Mouse (Mus musculus) gonadal fat pad, adult 2 months (tissue): ENCODE data around the gene Olfr786. TPM values are rescaled to one million over a fixed set of nuclear protein-coding genes. Genes with fewer than 3 reads are reported as not detected.

Experiments
- DNase-seq: peaks from one replicate; pipeline ENCODE4 v3.0.0-alpha.2; 2012; ENCODE audit warnings: low read depth
- polyA plus RNA-seq: library from polyadenylated mRNA; depleted of rRNA; stranded (reverse); fragments of >200 nt; gene quantifications from 2 replicates; pipeline ENCODE4 v1.2.3, GENCODE M21; 2012; rRNA removed

Gene Olfr786
- polyA plus RNA-seq = not detected in 2 replicates

GRCm38 (mm10) chr10:129427006-129427405 lies at the start of gene Olfr786:
Gene Olfr786 (plus strand): TSS chr10:129427306.
- no peak for DNase-seq

- DNase-seq = no peak
Observed at GRCm38 (mm10) chr10:129383783-129384182, 43.3 kb upstream of the Olfr786 start, which contains the start of gene Olfr784. Gene Olfr784 (plus strand): TSS chr10:129384083.

- no peak for DNase-seq
Observed at GRCm38 (mm10) chr10:129400892-129401291, 26.2 kb upstream of the Olfr786 start.

DNA sequence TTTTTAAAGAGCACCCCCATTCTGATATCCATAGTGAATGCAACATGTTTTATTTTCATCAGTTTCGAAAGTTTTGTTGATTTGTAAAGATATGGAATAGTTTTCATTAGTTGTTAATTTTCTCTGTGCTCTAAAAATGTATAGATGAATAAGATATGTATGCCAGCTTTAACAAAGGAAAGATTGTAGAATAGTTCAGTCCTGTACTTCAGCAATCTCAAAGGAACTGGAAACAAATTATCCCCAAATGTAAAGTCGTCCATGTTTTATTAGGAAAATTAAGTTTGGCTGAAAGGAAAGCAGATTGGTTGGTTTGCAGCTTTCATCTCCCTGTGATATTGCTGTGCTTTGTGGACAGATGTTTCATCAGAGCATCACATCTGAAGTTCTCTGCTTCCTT lies 22.0 kb upstream of the Olfr786 start, which contains the start of gene Olfr785:
Gene Olfr785 (plus strand): TSS at position 301 of the 400 bp plus-strand sequence.
- DNase-seq = no peak

DNA sequence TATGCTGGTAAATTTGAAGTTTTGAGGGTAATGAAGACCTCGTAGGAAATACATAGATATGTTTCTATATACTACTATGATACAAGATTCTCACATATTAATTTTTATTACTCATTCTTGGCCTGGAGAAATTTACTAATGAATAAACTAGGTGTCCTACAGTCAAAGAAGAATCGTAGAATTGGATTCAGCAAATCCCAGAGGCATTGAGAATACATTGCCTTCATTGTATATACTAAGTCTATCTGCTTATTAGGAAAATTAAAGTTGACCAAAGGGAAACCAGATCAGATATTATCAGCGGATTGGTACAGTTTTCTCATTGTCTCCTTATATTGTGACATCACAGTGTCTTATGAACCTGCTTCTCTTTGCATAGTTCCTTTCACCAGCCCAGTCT lies 34.5 kb downstream of the Olfr786 start, which contains the start of gene Olfr787:
Gene Olfr787 (plus strand): TSS at position 301 of the 400 bp plus-strand sequence.
- no peak for DNase-seq

DNA sequence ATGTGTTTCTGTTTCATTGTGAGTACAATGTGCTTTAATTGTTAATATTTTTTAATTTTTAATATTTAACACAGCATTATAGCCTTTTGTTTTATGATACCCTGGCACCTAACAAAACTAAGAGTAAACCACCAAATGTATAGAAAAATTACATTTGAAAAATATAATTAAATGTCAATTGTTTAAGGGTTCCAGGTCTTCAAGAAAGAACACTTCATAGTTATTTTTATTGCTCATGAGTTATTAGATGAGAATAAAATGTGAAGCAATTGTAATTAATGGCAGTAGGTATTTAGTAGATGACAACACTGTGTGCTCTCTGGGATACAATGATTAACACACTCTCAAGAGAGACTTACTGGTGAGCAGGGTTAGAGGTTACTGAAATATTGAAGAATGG lies 43.6 kb downstream of the Olfr786 start, which contains the start of gene Olfr788:
Gene Olfr788 (plus strand): TSS at position 301 of the 400 bp plus-strand sequence.
- no peak for DNase-seq

GRCm38 (mm10) chr10:129473256-129473655 lies 46.1 kb downstream of the Olfr786 start:
- DNase-seq = no peak

GRCm38 (mm10) chr10:129473723-129474122 lies 46.6 kb downstream of the Olfr786 start:
- DNase-seq = no peak

DNA sequence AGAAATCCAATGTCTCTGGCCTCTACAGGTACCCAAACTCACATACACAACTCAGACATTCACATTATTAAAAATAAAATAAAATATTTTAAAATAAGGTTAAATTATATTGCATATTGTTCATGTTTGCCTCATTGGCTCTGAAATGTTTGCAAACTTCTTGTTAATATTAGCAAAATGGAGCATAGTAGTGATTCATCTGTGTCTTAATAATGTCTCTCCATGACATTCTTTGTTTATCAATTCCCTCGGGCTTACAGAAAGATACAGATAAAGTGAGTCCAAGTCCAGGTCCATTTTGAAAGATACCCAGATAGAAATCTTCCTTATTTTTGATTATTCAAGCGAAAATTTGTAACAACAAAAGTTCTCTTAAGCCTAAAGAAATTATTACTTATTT lies 57.3 kb downstream of the Olfr786 start, which contains the start of gene Olfr789:
Gene Olfr789 (plus strand): TSS at position 301 of the 400 bp plus-strand sequence.
- DNase-seq = no peak

Other genes starting within 250 kb of the Olfr786 start
- gene Olfr772, start 249.4 kb upstream of the Olfr786 start, polyA plus RNA-seq = not detected in 2 replicates
- not detected in 2 replicates for gene Olfr773, start 239.9 kb upstream of the Olfr786 start, polyA plus RNA-seq
- not detected in 2 replicates for gene Olfr774, start 191.1 kb upstream of the Olfr786 start, polyA plus RNA-seq
- gene Olfr775, start 178.9 kb upstream of the Olfr786 start, polyA plus RNA-seq = not detected in 2 replicates
- gene Olfr776, start 168.2 kb upstream of the Olfr786 start, polyA plus RNA-seq = not detected in 2 replicates
- not detected in 2 replicates for gene Olfr777, start 155.8 kb upstream of the Olfr786 start, polyA plus RNA-seq
- not detected in 2 replicates for gene Olfr780, start 109.2 kb upstream of the Olfr786 start, polyA plus RNA-seq
- not detected in 2 replicates for gene Olfr781, start 98.5 kb upstream of the Olfr786 start, polyA plus RNA-seq
- gene Olfr782, start 78.5 kb upstream of the Olfr786 start, polyA plus RNA-seq = not detected in 2 replicates
- 0.03 and 0.05 TPM in 2 replicates for gene Olfr784, start 43.2 kb upstream of the Olfr786 start, polyA plus RNA-seq
- not detected in 2 replicates for gene Olfr785, start 21.9 kb upstream of the Olfr786 start, polyA plus RNA-seq
- not detected in 2 replicates for gene Olfr787, start 34.6 kb downstream of the Olfr786 start, polyA plus RNA-seq
- not detected in 2 replicates for gene Olfr788, start 43.7 kb downstream of the Olfr786 start, polyA plus RNA-seq
- gene Olfr789, start 57.4 kb downstream of the Olfr786 start, polyA plus RNA-seq = not detected in 2 replicates
- not detected in 2 replicates for gene Olfr790, start 71.2 kb downstream of the Olfr786 start, polyA plus RNA-seq
- gene Olfr791, start 94.5 kb downstream of the Olfr786 start, polyA plus RNA-seq = not detected in 2 replicates
- gene Olfr792, start 111.9 kb downstream of the Olfr786 start, polyA plus RNA-seq = not detected in 2 replicates
- gene Olfr794, start 140.3 kb downstream of the Olfr786 start, polyA plus RNA-seq = not detected in 2 replicates
- not detected in 2 replicates for gene Olfr796, start 185.3 kb downstream of the Olfr786 start, polyA plus RNA-seq
- not detected in 2 replicates for gene Olfr798, start 200.6 kb downstream of the Olfr786 start, polyA plus RNA-seq
- gene Olfr799, start 210.2 kb downstream of the Olfr786 start, polyA plus RNA-seq = not detected in 2 replicates
- not detected in 2 replicates for gene Olfr800, start 230.4 kb downstream of the Olfr786 start, polyA plus RNA-seq
- not detected in 2 replicates for gene Olfr801, start 246.6 kb downstream of the Olfr786 start, polyA plus RNA-seq